Mouse (Mus musculus): ENCODE data around the gene Astn2.

Gene Astn2

DNA sequence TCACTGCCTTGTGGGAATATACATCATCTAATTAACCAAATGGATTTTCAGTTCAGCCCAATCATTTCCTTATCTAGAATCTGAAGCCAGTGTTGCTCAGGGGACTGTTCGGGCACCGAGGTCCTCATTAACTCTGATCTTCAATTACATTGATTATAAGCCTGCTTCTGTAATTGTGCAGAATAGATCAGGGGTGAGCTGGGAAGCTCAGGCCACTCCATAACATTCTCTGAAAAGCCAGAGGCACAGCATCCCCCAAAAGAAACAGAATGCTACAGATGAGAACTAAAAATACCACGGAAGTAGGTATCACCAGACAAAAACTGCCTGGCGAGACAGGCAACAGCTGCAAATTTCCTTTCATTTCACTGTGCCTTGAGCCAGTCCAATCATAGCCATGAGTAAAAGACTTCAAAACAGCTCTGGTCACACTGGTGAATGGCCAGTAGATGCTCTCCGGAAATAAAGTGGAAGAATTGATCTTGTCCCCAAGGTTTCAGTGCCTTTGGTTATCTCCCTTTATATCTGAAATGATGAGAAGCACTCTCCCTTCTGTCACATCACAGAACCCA is 445.1 kb downstream of the Astn2 start:
- peak; percentile 3 to 19 for DNase-seq

DNA sequence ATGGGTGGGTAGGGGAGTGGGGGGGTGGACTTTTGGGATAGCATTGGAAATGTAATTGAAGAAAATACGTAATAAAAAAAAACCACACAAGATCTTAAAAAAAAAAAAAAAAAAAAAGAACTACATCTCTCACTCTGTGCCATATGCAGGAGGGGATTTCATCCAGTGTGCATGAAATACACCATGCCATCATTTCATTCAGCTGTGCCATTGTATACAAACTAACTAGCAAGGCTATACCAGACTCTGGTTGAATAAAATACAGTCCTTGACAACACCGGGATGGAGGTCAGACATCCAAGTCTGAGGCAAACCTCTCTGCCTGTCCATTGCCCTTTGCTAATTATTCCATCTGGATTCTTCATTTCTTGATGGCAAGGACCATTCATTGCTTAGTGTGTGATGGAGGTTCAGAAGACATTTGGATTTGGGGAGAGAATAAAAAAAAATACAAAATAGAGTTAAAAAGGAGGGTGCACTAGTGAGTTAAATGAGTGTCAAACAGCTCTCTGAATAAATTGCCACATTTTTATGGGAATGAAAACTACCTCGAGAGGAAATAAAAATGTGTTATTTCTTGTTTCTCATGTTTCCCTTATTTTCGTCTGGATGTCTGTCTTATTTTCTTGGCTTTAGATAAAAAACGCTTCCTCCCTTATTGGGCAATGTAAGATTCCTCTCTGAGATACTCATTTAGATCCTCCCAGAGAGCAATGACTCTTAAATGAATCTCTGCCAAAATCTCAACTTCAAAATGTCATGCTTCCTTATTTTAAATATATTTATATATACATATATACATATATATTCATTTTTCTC is 445.8 kb downstream of the Astn2 start:
- DNase-seq, result no peak

DNA sequence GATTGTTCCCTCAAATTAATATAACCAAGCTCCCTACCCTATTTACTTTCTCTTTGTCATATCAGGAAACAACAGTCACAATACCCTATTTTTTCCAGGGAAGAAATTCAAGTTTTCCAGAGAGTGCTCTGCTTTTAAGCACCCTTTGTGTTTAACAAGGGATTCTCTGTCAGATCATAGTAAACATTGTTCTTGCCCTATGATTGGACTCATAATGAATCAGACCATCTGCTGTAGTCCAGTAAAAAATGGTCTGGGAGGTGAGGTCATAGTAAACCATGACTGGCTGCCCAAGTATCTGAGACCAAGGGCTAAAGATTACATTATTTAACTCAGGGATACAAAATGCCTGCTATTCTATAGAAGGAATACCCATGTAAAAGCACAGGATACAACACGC is 452.5 kb downstream of the Astn2 start:
- no peak for DNase-seq

DNA sequence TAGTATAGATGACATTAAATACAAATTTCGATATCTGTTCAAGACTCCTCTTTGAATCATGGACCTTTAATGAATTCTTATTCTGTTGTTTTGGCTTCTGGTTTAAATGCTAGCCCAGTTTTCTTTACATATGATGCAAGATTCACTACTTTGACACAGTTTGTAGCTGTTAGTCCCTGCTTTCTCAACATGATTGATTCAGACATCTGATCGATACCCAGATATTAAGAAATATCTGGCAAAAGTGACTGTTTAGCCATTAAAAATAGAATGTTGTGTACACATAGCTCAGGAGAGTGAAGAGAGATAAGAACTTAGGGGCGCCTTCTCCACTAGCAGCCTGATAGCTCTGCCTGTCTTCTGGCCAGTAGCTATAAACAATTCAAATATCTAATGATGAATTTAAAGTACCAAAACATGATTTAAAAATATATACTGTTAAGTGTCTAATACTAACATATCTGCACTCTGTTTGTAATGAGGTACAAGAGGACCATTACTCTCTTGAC is 457.2 kb downstream of the Astn2 start:
- DNase-seq, result no peak

DNA sequence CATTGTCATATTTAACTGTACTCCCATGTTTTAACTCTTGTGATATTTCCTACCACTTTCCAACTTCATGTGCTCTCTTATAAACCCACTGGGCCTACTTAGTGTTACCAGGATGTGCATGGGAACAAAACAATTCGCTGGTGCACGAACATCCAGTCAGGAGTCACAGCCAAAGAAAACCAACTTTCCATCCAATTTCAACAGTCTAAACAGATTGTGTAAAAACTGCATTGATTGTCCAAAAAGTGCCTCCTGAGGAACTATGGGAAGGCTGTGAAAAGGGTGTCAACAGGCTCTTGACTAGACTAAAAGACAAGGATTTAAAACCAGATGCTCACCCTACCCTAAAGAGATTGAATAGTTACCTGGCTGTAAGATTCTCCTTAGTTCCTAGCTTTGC is 458.4 kb downstream of the Astn2 start:
- DNase-seq, result no peak

DNA sequence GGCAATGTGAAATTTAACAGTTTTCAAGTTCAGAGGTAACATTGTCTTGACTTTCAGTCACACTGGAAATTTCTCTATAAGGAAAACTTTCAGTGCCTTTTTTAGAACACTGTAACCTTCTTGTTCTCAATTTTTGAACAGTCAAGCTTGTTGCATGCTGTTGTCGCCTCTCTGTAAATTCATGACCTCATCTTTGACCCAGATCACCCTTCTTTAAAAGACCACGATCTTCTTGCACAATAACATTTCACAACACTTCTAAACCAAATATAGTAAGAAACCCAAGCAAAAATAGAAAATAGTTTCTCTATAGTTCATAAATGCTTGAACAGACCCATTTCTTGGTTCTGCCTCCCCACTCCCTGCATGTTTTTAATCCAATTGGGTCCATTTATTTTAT is 473.5 kb downstream of the Astn2 start:
- DNase-seq, result no peak

DNA sequence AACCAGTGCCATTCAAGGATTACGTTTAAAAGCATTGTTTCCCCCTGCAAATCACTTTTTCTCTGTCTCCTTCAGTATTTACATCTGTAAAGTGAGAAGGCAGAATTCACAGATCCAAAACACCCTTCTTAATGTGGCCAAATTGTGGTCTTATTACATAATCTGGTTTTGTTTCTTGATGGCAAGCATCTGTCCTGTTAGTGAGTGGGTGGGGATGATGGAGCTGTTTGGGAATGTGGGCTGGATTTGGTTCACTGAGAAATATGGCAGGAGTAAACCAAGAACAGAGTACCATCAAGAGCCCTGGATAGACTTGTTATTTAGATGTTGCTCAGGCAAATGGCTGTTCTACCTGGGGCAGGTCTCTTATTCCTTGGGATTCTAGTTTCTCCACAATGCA is 484.1 kb downstream of the Astn2 start:
- DNase-seq, result no peak

DNA sequence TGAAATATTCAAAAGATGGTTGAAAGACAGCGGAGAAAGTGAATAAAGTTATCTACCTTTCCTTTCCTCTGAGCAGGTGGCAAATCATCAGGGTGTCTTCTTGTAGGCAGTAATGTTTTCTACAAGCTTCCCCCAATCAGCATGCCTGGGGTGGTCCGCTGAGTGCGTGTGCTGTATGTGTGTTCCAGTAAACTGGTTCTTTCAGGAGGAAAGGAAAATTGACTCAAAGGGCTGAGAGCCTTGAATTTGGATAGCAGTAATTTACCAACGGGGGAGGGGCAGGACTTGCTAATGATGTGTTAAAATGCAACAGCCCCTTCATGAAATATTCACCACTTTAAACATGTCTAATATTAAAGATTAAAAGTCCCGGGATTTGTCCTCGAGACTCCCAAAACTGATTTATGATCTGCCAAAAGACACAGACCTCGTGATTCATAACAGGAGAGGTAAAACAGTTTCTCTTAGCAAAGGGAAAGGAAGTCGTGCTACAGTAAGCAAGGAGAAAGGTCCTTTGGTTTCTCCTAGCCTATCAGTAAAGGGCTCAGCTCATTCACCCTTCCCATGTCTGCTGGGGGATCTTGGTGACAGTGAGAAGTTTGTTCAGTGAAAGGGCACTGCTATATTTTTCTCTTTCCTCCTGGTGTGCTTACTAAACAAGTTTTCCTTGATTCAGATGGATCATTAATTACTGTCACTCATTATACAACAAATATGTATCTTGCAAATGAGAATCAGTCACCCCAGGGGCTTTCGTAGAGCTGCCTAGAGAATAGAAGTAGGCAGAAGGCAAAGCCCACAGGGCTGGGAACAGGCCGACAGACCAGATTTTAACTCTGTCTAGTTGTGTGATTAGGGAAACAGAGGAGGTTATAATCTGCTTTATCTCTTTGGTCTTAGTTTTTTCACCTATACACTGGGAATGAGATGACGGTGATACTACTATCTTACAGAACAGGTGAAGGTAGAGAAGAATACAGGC is 488.1 kb downstream of the Astn2 start:
- no peak for DNase-seq

DNA sequence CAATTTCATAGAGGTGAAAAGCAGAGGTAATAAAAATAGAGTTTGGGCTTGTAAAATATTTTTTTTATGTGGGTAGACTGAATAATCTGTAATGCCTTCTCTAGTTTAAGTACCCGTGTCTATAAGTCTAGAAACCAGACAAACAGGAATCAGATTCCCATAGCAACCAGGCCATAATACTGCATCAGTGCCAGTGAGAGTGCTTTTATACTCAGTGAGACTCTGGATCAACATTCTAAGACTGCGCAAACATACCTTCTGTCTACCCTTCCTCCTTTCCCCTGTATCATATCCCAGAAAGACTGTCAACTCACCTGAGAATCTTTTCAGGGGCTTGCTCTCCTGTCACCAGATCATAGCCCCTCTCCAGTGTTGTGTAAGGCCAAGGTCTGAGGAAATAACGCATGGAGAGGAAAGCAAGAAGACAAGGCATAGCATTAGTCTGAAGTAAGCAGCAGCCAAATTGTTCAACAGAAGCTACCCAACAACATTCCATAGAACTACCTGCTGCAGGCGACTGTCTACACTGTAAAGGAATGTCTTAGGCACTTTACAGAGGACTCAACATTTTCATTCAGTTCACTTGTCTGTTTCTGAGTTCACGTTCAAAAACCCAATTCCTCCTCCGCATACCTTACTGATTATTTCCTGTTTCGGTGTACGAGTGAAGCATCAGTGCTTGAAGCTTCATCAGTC is 492.0 kb downstream of the Astn2 start:
- DNase-seq, result no peak

DNA sequence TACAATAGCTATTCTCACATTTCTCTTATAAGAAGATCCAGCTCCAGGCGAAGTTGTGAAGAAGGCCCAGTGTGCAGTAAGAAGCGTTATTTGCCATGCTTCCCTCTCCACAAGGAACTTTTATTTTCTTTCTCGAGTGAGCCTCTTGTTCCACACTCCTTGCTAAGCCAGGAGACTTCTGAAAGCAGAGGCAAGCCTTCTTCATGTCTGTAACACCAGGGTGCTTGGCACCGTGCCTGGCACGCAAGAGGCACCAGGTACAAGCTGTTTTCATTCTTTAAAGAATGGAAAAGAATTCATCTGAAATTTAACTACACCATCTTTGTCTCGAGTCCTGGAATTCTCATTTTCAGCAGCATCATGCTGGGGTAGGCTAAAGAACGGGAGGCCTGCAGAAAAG is 496.8 kb downstream of the Astn2 start:
- DNase-seq, result no peak

DNA sequence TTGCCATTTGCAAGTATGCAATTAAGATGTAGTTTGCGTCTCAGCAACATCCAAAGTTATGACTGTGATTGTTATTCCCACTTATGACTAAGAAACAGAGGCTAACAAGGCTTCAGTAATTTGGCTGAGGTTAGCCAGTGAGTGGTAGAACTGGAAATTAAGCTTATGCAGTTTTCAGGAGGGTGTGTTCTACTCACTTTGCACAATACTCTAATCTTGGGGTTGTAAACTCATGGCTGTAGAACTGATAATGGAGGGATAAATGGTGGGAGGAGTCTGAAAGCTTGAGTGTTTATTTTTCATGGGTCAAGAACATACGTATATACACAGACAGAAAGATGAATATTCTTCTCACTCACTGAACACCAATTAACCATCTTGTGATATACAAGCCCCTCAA is 499.4 kb downstream of the Astn2 start:
- DNase-seq, result no peak

DNA sequence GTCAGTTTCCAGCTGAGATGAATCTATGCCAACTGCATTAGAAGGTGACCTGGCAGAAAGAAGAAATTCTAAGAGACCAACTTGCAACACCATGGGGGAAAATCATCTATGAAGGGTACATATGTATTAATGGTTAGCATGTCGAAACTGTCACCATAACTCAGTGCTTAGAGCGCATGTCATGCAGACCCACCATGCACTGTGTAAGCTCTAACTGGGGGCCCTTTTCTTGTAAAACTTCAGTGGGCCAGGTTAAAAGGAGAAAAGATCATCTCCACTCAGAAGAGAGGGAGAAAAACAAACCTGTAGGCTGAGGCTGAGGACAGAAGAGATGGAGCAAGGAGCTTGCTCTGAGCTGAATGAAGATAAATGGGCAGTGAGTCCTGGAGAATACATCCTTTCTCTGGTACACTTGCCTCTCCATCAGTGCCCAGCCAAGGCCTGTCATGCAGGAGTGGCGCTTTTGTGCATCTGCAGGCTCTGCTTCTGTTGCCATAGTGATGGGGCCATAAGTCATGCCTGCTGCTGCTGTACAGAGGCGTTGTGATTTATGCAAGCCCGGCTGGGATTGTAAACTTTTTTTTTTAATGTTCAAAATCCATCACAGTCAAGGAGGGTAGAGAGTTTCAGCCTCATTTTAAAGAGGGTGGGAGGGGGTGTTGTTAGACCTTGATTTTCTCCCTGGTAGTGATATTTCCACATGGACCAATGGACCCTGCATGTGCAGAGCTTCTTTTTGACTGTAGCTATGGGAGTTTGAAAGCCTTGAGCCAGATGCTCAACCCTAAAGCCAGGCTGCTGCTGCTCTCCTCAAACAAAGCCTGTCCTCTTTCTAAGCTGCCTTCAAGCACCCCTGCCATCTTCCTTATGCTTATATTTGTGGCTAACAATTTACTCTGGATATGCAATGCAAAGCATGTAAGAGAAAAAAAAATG is 508.1 kb downstream of the Astn2 start:
- DNase-seq, result no peak

DNA sequence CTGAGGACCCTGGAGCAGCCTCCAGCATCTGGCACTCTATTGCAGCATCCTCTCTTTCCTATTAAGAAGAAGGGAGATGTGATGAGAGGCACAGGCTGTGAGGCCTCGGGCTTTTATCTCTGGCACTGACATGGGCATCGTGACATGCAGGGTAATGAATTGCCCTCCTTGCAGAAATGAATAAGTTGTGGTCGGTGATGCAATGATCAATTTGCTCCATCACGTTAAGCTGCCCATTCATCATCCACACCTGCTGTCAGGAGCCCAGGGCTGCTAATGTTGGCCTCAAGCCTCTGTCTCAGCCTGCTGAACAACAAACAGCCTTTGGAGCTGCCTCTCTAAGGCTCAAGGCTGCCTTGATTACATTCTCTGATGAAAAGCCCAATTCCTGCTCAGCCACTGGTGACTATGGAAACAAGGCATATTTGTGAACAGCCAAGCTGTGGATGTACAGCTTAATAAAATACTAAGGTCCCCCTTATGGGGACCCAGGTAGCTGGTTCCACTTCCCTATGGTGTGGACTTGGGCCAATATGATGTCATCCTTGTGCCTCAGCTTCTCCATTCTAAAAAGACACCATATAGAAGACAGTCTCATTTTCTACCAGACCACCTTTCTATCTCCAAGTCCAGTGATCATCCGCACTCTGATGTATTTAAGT is 515.9 kb downstream of the Astn2 start:
- DNase-seq, result no peak

DNA sequence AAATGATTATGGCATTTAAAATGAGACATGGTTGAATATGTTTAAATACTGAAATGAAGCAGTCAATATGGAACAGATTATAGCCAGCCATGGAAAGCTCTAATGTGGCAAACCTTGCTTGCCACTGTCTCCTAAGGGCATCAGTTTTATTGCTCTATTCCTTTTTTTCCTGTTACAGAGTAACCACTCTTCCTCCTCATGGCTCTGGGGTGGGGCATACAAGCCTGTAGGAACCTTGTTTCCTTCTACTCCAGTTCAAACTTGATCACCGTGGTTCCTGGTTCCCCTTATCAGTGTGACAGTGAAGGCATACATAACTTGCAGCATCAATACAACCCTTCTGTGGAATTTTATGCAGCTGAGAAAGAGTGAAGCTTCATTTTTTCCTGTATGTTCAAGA is 517.5 kb downstream of the Astn2 start:
- DNase-seq, result no peak

DNA sequence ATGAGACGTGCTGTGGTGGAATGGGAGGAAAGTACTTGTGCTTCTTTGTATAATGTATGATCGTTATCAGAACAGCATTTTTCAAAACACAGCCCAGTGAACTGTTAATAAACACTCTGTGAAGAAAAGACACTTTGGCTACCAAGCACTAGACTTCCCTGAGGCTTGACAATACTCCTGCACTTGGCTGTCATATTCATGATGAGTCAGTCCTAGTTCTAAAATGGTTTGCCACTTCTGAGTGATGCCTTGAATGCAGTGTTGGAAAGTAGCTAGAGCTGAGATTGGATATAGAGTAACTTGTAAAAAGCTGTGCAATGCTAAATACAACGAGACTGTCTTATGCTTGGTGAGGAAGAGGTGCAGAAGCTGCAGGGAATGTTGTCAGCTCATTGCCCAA is 518.5 kb downstream of the Astn2 start:
- no peak for DNase-seq

DNA sequence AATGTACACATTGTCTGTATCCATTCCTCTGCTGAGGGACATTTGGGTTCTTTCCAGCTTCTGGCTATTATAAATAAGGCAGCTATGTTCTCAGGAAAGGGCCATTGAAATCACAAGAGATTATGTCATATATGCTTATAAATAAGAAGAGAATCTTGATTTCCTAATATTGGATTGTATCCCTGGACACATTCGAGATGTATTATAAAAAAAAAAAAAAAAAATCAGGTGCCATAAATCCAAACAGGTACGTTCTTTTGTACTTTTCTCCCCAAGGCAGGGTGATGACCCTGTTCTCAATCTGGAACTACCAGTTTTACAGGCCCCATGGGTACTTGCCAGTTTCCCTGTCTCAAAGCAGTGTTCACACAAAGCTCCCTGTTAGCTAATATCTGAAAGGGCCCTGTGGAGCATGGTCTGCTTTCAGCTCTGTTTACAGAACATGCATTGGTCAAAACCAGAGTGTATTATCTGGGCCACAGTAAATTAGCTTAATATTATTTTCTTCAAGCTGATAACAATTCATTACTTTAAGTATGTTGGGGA is 530.1 kb downstream of the Astn2 start:
- DNase-seq, result peak; percentile 5 to 13

DNA sequence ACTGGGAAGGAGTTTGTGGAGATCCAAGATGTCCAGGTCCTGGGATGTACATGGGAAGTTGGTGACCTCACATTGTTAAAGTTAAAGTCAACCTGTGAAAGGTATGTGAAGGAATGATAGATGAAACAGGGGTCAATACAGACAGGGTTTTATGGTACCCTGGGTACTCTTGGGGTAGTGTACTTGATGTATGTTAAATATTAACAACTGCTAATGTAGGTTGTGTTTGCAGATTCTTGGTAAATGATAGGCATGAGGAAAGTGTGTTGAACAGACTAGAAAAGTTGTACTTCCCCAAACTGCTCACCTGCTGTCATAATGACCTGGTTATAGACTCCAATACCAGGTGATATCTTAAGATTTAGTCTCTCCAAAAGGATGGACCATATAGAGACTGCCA is 539.9 kb downstream of the Astn2 start:
- no peak for DNase-seq

DNA sequence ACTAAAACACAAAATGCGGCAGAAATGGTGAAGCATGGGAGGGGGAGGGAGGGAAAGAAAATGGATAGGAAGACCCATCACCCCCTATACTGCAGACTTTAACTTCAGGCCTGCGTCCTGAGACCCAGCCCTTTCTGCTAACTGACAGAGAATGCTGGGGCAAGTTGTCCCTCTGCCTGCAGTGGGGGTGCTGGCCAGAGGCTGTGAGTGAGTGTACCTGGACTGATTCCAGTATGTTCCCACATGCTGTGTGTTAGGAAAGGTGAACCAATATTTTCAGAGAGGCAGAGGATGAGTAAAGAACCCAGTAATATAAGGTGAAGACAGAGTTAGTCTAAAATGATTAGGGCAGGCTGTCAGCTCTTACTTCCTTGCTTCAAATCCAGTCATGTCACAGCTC is 561.2 kb downstream of the Astn2 start:
- DNase-seq, result no peak

DNA sequence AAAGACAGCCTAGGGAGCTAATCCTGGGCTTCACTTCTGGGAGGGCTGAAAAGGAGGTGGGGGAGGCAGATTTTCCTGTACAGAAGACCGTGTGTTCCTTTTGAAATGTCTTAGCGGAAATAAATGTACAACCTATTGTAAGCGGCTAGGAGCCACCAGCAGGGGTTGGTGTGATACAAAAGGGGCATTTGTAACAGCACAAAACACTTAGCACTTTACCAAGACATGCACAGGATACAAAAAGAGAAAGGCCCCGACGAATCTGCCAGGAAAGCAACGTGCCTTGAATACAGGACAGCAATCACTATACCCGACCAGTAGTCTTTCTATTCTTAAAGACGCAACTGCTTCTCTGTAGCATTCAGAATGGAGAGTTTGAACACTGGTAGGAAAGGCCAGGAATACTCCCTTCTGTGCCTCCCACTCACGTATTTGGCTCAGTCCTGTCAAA is 564.8 kb downstream of the Astn2 start:
- no peak for DNase-seq

DNA sequence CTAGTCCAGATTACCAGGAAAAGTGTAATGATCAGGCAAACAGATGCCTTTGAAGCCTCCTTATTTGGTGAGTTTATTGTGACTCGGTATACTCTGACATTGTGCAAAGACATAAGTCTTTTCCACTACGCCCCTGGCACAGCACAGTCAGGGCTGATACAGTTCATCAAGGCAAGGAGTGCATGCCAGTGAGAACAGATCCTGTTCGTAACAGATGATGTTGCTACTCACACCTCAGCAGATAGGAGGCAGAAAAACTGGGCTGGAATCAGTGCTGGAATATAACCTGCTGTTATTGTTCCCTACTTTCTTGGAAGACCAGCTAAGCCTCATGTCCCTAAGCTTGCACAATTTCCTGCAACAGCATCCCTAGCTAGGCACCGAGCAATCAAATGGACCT is 565.6 kb downstream of the Astn2 start:
- no peak for DNase-seq

DNA sequence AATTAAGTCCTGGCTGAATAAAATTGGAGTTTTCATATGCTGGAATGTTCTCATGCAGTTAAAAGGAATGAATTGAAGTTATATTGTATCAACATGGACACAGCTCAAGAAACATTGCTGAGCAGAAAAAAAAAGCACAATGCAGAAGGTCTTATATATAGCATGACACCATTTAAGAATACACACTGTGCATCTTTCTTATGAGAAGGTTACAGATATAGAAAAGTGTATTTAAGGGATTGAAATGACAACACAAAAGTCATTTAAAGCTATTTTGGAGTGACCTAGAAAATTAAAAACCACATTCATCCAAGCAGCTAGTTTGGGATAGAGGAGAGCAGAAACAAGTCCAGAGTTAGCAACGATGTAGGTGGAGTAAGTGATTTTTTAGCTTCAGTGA is 571.4 kb downstream of the Astn2 start:
- DNase-seq, result no peak
